Mouse (Mus musculus) left cerebral cortex, adult 2 months (tissue): ENCODE data around the gene Gm49336. TPM values are rescaled to one million over a fixed set of nuclear protein-coding genes. Genes with fewer than 3 reads are reported as not detected.

Experiments used
- DNase-seq, 2 experiments: peaks; one replicate each; pipeline ENCODE4 v3.0.0; 2021 to 2022; ENCODE audit warnings: low spot score in 2 of 2, mixed read lengths in 1 of 2; ENCODE audit errors: extremely low spot score in 1 of 2
- H3K27ac ChIP-seq: fragments of 200-600 bp; 2 replicates; pipeline ENCODE4 v1.8.1; 2022
- H3K4me3 ChIP-seq: fragments of 200-600 bp; 2 replicates; pipeline ENCODE4 v1.8.1; 2022
- CTCF ChIP-seq: fragments of 200-600 bp; IDR thresholded peaks from 2 replicates; pipeline ENCODE4 v1.8.1; 2022; ENCODE audit warnings: antibody characterized with exemption, mild to moderate bottlenecking, moderate library complexity
- intact Hi-C: fragments of 180-260 bp; cut with DNase I; formaldehyde crosslinking; loops from one replicate; pipeline ENCODE4 v1.15.1; 2025
- long read RNA-seq, 2 experiments: library from polyadenylated mRNA; stranded (forward); transcript quantifications; one replicate each; pipeline ENCODE4 v2.0.0; 2021; ENCODE audit warnings: borderline mapping rate in 2 of 2
- total RNA-seq, 2 experiments: library from RNA; stranded (reverse); gene quantifications; 2 replicates each; pipeline ENCODE4 v1.2.3; 2021

The Gm49336 gene
- 10 to 100 TPM; 75.3 to 76.9 TPM for total RNA-seq
- long read RNA-seq, experiment 1, transcript Gm49336-205 (14 exons, 2,936 nt), result minor isoform, 5 of 42 reads
- long read RNA-seq, experiment 1, transcript Gm49336-201 (15 exons, 3,913 nt), result major isoform, 27 of 42 reads
- long read RNA-seq, experiment 1, partial matches to known transcripts, result 0 of 42 reads
- long read RNA-seq, experiment 1, other reads (novel, unspliced or antisense), result 10 of 42 reads
- long read RNA-seq, experiment 2, transcript Gm49336-201 (15 exons, 3,913 nt), result major isoform, 19 of 34 reads
- long read RNA-seq, experiment 2, partial matches to known transcripts, result 4 of 34 reads
- long read RNA-seq, experiment 2, other reads (novel, unspliced or antisense), result 7 of 34 reads

DNA sequence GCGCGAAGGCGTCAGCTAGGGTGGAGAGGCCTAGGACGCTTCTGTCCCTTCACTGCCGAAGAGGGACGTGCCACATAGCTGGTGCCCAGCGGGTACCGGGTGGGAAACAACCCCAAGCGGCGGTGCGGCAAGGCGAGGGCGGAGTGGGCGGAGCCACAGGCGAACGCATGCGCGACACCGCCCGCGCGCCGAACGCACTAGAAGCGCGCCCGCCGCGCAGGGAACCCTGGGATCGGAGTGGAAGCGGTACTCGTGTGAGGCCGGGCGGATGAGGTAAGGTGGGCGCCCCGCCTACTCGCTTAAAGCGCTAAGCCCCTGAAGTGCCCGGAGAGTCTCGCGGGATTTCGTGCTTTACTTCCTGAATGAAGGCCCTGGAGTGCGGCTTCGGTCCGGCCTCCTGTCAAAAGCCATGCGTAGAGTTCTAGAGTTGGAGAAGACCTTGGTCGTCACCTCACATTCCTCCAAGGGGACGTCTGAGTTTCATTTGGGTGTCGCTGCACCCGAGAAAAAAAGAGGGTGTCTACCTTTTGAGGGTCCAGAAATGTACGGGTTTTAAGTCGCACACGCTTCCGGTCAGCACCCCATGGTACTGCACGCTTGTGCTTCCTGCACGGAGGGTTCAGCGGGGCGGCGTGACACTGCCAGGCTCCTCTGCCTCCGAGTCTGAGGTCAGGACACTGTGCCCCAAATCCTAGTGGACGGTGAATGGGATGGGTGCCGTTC lies at the start of gene Gm49336, which contains the start of gene Nupl1:
Gene Gm49336, minus strand, starts transcription at position 227 of the 723 bp plus-strand sequence.
Gene Nupl1, minus strand, starts transcription at position 151 of the 723 bp plus-strand sequence.
- TF ChIP-seq CTCF, result no peak
- intact Hi-C loops, result loop anchor here (1.0 to 5.0 kb wide), 4 partner anchors 14 to 441 kb away; partner anchors contain the start of gene Mtmr6
- DNase-seq, result peak; percentile 98 to 99
- peak within 1 kb of the TSS; percentile 87 for H3K4me3 ChIP-seq
- peak within 1 kb of the TSS; percentile 94 for H3K27ac ChIP-seq

DNA sequence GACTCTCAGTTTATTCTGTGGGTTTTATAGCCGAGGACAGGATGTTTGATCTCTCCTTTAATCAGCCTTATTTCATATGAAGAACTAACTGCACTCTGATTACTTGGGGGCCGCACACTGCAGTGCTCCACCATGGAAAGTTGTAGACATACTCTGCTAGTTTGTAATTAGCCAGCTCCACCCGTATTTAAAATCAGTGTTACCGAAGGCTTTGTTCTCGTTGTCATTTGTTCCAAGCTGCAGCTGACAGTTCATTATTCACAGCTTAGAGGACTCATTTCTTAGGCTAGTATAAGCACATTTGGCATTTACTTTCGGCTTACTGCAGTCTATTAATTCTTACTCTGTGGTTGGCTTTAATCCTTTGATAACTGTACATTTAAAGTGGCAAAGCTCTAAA lies 49.7 kb upstream of the Gm49336 start:
- no peak for TF ChIP-seq CTCF
- no peak overlapping the region for H3K27ac ChIP-seq
- no peak for DNase-seq
- intact Hi-C loops, result loop anchor here (5.0 to 10.0 kb wide), 2 partner anchors 136 to 394 kb away; no protein-coding TSS in a partner anchor
- H3K4me3 ChIP-seq, result no peak overlapping the region

DNA sequence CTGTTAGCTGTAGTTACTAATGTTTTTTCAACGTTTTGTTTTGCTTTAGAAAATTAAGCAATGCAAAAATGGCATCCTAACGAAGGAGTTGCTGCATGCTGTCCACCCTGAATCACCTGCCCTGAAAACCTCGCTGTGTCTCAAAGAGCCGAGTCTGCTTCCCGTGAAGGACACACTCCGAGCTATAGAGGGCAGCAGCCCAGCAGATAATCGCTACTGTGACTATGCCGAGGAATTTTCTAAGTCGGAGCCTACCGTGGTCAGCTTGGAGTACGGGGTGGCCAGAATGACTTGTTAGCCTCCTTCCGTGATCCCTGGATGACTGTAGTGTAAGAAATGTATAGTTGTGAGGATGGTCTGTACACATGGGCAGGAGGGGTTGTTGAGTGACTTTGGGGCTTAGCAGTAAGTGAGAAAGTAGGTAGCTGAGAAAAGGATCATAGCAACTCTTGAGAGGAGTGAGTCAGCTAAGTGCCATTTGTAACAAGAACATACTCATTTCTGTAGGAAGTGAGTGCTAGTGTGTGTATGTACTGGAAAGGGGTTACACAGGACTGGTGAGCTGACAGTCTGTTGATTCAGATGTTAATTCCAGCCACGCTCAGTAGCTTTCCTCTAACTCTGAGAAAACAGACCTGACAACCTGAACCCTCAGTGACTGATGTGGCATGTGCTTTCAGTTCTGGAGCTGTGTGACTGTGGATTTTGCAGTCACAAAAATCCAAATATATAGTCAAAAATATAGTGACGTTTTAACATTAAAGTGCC lies 49.1 kb upstream of the Gm49336 start:
- no peak overlapping the region for H3K4me3 ChIP-seq
- H3K27ac ChIP-seq, result no peak overlapping the region
- intact Hi-C loops, result loop anchor here (5.0 to 10.0 kb wide), 2 partner anchors 137 to 394 kb away; no protein-coding TSS in a partner anchor
- DNase-seq, result peak in 1 of 2 experiments; percentile 20
- TF ChIP-seq CTCF, result peak; percentile 42

DNA sequence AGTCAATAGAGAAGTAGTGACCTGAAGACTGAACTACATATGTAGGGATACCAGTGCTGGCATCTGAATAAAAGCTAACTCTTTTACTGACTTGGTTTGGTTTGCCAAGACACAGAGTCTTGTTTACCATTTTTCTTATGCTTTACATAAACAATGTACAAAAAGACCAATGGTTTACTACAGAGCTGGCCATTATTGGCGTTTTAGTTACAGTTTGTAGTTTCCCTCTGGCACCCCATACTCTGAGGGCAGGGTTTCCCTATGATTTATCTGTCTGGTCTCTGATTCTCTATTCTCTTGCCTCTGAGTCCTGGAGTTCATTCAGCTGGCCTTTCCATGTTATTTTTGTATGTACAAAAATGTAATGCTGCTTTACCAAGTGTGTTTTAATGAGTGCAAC lies 44.2 kb upstream of the Gm49336 start:
- intact Hi-C loops, result no loop called here
- no peak for TF ChIP-seq CTCF
- no peak for DNase-seq
- Histone ChIP-seq H3K4me3 (no peak overlapping the region), H3K27ac (no peak overlapping the region)

DNA sequence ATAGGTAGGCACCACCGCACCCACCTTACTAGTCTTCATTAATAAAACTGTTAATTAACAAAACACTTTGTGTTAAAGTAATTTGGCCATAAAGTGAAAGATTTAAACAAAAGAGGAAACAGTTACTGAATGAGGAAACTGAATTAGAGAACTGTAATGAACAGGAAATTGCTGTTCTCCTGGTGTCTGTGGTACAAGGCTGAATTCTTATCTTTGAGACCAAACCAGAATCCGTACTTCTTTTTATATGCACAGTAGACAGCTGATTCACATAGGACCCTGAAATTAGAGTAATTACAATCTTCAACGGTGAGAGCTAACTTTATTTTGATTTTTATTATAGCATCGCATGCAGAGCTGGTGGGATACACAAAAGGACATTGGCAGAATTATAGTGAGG lies 39.1 kb upstream of the Gm49336 start:
- DNase-seq, result no peak
- TF ChIP-seq CTCF, result no peak
- no peak overlapping the region for H3K27ac ChIP-seq
- H3K4me3 ChIP-seq, result no peak overlapping the region
- intact Hi-C loops, result no loop called here

DNA sequence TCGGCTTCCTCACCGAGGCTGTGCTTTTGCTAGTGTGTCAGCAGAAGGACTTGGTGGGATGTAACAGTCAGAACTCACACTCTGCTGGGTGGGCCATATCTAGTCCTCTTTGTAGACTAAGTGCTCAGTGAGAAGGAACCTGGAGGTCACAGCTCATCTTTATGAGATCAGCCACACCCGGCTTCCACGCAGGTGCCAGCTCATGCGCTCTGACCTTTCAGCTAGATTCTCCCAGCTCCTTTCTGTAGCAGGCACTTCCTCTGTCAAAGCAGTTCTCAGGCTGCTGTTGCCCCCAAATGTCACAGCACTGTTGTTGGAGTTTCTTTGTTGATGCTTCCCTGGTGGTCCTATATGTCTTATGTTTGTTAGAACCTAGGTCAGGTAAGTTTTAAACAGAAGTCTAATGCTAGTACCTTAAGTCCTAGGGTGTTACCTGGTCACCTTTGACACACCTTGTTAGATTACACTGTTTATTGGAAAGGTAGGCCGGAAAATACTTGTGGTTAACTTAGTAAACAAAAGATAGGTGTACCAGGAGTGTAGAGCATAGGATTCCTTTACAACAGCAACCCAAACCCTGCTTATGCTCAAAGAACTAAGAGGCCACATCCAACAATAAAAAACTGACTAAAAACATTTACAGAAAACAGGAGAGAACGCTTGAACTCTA lies 35.0 kb upstream of the Gm49336 start:
- Histone ChIP-seq H3K4me3 (no peak overlapping the region), H3K27ac (no peak overlapping the region)
- no peak for DNase-seq
- TF ChIP-seq CTCF, result no peak
- intact Hi-C loops, result no loop called here

DNA sequence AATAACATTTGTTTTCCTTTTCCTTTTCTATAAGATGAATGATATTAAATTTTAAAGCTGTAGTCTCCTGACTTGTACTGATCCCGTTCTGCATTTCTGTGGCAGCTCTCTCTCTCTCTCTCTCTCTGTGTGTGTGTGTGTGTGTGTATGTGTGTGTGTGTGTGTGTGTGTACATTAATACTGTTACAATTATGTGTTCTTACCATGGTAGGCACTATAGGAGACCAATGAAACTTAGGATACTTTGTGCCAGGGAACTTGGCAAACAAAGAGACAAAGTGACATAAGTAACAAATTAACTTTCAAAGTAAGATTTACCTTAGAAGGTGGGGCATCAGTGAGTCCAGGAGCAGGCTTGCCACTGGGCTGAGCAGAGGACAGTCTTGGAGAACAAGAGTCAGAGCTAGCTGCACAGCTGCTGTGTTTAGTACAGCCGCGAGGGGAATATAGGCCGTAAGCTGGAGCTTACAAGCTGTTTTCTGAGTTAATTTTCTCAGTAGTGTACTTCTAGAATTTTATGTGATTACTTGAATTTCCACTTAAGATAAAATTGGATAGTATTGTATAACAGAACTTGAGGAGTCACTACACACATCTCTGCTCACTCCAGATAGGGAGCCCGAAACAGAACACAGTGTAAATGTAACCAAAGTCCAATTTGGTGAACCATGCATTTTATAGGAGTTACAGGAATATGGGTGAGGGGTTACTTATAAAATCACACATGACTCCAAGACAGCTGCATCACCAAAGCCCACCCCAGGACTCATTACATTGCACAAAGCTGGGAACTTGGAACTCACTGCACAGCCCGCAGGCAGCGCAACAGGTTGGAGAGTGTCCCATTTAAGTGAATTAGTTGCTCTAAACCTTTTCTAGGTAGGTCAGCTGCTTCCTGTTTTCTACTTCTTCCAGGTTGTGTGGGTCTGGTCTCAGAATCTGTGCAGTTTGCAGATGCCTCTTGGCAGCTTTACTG lies 24.3 kb upstream of the Gm49336 start:
- Histone ChIP-seq H3K27ac (no peak overlapping the region), H3K4me3 (no peak overlapping the region)
- no peak for TF ChIP-seq CTCF
- intact Hi-C loops, result no loop called here
- DNase-seq, result no peak

DNA sequence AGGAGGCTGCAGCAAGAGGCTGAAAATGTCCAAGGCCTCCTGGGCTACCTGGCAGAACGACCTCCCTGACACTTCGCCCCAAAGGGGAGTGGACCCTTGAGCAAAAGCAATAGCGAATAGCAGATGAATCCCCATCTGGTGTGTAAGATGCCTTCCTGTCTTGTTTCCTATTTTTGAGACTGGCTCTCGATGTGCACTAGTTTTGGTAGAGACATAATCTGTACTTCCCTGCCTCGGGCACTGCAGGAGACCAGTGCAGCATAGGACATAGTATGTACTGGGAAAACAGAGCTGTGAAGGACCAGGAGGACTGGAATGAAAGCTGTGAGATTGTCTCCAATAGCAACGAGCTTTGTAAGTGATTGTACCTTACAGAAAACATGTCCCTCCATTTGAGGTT lies 22.0 kb upstream of the Gm49336 start:
- no peak for TF ChIP-seq CTCF
- intact Hi-C loops, result no loop called here
- no peak for DNase-seq
- H3K27ac ChIP-seq, result peak overlapping the region; percentile 38; the same call in 1 of the 2 replicates
- H3K4me3 ChIP-seq, result no peak overlapping the region

DNA sequence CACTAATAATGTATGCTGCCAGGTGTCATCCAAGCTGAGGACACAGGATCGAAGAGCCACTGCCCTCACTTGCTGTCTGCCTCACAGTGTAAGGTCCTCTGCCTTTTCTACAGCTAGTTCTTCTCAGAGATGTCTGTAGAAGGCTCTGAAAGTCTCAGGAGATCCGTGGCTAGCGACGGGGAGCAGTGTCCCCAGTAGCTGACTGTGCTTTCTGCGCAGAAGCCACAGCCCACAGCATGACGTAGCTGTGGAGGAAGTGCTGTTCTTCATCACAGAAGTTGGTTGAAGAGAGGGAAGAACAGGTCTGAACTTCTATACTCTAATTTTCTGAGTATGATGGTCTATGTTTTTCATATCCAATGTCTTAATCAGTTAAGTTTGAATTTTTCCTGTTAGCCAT lies 18.0 kb upstream of the Gm49336 start:
- H3K27ac ChIP-seq, result no peak overlapping the region
- intact Hi-C loops, result no loop called here
- no peak for TF ChIP-seq CTCF

More for the DNA sequence above, 18.0 kb upstream of the Gm49336 start:
- H3K4me3 ChIP-seq, result no peak overlapping the region
- DNase-seq, result no peak
